Mouse (Mus musculus) layer of hippocampus, adult 11-12 months (tissue): ENCODE measurements around the gene Spryd4.
"Not testable (repeated sequence)": the region's sequence is repeated elsewhere in the genome, so short reads cannot be mapped to it uniquely, and the experiment has no call there.

Experiments used
- DNase-seq: peaks from one replicate; pipeline ENCODE4 v3.0.0; 2022; ENCODE audit warnings: low spot score

The Spryd4 gene

DNA sequence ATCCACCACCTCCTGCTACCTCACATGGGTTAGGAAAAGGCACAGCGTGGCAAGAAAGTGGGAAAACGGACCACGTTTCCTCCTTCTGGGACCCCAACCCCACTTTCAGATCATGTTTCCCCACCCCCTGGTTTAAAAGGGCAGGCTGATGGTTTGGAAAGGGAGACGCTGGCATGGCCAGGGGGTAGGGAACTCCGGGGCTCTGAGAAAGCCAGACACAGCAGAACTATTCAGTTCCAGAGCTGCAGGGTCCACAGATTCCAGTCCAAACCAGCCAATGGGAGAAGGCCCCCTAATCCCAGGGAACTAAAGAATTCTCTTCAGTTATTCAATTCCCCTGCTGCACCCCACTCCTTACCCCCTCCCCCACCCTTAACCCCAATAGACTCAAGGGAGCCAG lies 13.5 kb upstream of the Spryd4 start:
- DNase-seq: no peak

DNA sequence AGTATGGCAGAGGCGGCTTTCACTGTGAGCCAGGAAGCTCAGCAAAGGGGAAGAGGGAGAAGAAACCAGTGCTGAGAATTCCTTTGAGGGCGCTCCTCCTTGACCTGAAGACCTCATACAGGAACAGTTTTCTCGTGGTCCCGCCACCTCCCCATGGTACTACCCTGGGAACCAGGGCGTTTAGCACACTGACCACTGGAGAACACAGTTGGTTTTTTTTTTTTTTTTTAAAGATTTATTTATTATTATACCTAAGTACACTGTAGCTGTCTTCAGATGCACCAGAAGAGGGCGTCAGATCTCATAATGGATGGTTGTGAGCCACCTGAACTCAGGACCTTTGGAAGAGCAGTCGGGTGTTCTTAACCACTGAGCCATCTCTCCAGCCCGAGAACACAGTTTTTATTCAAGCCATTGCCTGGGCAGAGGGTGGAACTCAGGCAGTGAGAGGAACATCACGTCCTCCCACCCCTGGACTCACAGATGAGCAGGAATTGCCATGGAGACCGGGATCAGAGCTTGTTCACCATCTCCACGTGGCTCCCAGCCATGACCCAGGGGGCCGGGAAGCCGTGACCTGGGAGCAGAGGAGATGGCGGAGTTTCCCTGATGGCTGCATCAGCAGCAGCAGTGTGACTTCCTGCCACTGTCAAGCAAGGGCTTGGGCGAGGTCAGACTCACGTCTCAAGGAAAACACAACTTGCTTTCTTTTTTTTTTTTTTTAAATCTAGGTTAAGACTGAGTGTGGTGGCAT lies 10.1 kb upstream of the Spryd4 start:
- DNase-seq: no peak

DNA sequence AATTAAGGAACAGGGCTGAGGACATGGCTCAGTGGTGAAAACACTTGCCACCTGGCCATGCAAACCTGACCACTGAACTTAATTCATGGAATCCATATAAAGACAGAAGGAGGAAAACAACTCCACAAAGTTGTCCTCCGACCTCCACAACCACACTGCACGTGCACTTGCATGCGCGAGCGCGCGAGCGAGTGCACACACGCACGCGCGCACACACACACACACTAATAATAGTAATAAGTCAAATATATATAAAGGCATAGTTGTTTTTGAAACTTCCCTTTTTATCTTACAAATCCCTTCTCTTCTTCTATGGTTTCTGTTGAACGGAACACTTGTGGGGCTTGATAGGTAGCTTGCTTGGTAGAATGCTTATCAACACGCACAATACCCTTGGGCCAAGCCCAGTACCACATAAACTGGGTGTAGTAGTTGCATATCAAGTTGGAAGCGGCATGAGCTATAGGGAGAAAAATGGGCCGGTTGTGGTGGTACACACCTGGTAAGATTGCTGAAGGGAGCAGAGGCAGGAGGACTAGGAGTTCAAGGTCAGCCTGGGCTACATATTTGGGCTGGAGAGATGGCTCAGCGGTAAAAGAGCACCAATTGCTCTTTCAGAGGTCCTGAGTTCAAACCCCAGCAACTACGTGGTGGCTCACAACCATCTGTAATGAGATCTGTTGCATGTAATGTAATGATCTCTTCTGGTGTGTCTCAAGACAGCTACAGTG lies 6.9 kb upstream of the Spryd4 start:
- DNase-seq: no peak

DNA sequence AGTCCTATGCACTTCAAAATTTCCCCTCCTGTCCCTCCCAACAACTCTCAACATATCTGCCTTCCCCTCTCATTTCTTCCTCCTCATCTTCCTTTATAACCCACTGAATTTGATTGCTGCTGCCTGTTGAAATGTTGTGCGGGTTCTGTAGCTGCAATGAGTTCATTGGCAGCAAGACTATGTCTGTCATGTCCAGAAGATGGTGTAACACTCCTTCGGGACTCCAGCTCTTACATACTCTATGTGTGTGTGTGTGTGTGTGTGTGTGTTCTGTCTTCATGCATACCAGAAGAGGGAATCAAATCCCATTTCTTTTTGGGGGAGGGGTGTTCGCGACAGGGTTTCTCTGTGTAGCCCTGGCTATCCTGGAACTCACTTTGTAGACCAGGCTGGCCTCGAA lies 3.4 kb upstream of the Spryd4 start:
- DNase-seq: no peak

DNA sequence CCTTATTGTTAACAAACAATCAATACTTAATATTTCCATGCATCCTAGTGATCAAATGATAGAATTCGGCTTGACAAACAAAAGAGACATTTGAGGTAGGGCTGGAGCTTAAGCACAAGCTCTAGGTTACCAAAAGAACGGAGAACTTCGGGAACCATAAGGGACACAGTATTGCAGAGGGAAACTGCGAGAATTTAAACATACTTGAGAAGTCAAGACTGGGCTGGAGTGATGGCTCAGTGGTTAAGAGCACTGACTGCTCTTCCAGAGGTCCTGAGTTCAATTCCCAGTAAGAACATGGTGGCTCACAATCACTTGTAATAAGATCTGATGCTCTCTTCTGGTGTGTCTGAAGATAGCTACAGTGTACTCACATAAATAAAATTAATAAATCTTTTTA lies 2.5 kb upstream of the Spryd4 start:
- not testable (repeated sequence) for DNase-seq

DNA sequence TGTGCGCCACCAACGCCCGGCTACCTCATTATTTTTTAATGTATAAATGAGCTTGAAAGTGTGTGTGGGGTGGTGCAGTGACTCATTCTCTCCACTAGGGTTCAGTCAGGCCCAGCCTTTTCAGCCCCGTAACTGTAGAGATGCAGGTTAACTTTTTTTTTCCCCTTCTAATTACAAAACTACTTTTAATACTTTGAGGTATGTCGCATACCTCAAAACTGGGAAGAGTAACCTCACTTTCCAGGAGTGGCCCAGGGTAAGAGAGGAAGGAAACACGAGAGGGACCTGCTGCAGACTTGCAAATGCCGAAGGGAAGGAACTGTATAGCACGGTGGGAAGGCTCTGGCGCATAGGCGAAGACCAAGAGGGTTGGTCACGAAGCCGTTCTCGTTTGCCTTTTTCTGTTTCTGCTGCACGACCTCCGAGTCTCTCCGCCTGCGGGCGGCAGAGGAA lies 1.3 kb upstream of the Spryd4 start:
- DNase-seq: peak; percentile 71

DNA sequence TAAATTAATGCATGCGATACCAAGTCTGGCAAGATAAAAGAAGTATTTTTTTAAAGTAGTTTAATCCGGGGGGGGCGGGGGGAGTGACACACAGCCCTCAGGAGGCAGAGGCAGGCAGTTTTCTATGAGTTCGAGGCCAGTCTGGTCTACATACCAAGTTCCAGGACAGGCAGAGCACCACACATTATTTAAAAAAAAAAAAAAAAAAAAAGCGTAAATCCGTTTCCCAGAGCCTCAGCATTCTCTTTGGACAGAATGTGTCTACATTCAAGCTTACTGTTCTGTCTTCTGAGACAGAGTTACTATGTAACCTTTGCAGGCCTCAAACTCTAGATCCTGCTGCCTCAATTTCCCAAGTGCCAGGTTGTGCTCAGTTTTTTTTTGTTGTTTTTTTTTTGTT lies 541 bp upstream of the Spryd4 start:
- no peak for DNase-seq

DNA sequence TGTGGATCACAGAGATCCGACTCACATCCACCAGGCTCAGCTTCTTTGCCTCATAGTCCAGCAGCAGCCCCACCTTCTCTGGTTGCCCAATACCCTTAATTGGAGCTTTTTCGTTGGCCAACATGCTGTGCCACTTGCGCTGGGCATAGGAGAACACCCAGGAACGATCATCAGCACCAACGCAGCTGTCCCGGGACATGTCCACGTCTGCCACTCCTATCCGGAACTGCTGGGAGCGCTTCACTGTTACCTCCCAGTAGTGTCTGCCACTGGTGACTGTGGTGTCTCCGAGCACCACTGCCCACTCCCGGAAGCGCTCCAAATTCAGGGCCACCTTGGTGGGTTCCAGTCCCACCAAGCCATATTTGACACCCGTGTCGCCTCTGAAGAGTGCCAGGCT lies 653 bp downstream of the Spryd4 start:
- no peak for DNase-seq

DNA sequence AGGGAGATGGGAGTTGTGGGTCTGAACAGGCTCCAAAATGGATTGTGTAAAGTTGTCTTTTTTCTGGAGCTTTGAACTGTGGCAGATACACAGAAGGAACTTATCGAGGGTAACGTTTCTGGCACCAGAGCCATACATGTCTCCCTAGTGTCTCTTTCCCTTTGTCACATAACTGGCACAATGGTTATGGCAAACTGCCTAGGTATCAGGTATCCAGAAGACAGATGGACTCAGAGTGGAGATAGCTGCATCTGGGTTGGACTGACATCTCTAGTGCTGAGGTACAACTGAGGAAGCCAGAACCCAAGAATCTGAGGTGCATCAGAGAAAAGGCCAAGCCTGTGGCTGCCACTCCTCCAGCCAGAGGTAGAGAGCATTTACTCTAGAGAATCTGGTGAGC lies 1.5 kb downstream of the Spryd4 start:
- no peak for DNase-seq

DNA sequence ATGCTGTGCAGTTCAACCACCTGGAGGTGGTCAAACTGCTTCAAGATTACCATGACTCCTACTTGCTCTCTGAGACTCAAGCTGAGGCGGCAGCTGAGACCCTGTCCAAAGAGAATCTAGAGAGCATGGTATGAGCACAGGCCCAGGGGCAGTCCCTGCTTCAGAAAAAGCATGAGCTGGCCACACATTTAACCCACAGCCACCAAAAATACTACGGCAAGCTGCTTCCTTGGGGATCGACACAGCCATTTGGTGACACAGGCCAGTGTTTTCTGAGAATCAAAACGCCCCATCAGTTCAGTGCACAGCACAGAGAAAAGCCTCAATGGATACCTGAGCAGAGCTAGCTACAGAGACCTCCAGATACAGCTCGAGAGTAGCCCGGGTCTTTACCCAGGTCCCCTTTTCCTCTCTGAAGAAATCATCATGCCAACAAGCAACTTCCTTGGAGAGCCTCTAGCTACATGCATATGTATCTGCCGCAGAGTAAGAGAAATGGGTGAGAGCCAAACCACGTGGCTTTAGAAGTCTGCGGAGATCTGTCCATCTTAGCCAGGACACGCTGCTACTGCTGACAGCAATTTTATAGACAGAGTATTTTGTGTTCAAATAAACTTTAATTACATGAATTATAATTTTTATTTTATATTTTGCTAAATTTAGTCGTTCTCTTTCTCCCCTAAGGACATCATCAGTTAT lies 2.1 kb downstream of the Spryd4 start:
- no peak for DNase-seq

DNA sequence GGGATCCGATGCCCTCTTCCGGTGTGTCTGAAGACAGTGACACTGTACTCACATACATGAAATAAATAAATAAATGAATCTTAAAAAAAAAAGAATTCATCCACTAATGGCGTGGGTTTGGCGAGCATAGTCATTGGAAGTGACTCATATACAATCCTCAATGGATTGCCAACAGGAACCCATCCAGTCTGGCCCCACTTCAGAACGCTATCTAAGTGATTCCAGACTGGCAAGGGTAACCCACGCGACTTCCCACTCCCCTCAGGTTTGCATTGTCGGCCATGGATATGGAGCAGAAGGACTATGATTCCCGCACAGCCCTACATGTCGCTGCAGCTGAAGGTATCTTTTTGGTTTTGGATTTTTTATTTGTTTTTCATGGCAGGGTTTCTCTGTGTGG lies 3.3 kb downstream of the Spryd4 start:
- peak; percentile 34 for DNase-seq

DNA sequence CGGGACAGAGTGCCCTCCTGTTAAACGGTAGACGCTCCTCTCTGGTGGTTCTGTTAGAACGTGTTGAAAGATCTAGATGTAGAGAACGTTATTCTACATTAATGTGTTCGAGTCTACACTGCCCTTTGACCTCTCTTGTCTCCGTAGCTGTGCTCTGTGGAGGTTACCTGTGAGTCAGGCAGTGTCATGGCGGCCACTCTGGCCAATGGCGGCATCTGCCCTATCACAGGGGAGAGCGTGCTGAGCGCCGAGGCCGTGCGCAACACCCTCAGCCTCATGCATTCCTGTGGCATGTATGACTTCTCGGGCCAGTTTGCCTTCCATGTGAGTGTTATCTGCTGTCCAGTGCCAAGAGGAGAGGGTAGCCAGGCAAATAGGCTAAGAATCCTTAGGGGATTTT lies 6.7 kb downstream of the Spryd4 start:
- no peak for DNase-seq

DNA sequence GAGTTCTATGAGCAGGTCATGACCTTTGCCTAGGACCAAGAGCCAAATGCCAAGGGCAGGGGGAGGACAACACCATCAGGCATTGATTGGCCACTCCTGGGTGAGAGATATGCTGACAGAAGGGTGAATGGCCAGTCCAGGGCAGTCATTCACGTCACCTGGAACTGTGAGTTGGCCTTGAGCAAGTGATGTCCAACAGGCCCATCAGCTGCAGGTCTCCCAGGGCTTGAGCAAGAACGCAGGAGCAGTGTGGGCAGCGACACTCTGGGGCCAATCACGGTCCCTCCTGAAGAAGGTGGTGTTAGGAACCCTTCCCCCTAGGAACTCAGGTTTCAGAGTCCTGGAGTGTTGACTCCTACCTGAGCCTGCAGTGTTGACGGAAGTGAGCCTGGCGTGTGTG lies 9.8 kb downstream of the Spryd4 start:
- DNase-seq: no peak

DNA sequence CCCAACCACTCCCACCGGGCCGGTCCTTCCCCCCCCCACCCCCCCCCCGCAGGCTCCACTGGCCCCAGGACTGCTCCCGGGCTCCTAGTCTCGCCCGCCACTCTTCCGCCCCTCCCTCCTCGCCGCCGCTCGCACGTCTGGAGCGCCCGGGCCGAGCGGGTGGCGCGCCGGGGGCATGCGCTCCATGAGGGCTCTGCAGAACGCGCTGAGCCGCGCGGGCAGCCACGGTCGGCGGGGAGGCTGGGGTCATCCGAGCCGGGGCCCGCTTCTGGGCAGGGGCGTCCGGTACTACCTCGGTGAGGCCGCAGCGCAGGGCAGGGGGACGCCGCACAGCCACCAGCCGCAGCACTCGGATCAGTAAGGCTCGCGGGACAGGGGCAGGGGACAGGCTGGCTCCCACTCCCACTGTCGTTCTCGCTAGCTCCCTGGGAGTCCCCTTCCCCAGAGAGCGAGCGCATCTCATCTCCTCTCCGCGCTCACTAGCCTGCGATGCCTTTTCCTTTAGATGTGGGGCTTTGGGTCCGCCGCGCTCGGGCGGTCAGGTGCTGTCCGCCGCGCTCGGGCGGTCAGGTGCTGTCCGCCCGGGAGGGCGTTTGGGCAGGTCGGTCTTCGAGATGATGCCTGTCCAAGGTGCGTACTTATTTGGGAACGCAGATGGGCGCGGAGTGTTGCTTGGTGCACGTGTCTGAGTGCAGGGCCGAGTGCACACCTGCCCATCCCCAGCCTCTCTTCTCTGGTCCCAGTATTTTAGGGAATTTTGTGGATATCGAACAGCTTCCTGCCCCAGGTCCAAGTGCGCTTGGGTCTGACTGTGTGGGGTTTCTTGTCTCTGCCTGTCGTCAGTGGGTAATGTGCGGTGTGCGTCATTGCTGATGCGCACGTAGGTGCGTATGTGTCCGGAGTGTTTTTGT lies 16.8 kb downstream of the Spryd4 start:
- peak; percentile 52 for DNase-seq

DNA sequence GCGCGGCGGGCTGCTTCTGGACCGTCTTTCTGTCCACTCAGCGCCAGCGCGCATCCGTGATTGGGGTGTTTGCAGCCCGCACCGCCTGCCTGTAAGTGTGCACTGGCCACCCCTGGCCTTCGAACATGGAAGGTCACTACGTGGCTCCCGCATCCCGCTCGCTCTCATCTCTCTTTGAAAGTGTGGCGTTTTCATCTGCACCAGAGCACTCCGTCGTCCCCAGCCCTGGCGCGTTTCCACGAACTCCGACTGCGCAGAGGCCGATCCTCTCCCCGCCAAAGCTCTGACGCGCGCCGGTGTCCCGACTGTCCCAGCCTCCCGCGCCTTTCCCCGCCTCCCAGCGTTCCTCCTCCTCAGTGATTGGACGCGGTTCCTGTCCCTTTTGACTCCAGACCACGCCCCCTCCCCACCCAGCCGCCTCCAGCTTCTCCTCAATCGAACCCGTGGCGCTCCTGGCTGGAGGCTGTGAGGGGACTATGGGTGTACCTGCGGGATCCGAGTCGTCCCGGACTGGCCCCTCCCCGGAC lies 17.5 kb downstream of the Spryd4 start, which contains the start of gene Gls2:
Gene Gls2 (plus strand): TSS at position 434 of the 527 bp plus-strand sequence.
- peak; percentile 99 for DNase-seq

DNA sequence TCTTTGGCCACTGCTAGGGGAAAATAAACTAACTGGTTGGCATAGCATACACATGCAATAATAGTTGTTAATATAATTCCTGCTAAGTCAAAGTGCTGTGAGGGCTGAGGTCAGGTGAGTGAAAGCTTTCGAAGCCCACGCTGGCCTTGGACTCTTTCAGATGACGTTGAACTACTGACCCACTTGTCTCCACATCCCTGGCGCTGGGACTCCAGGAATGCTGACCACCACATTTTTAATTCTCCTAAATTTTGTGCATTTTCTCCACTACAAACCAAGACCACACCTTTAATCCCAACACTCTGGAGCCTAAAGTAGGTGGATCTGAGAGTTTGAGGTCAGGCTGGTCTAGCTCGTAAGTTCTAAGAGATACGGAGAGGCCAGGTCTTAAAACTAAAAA lies 18.5 kb downstream of the Spryd4 start:
- no peak for DNase-seq

DNA sequence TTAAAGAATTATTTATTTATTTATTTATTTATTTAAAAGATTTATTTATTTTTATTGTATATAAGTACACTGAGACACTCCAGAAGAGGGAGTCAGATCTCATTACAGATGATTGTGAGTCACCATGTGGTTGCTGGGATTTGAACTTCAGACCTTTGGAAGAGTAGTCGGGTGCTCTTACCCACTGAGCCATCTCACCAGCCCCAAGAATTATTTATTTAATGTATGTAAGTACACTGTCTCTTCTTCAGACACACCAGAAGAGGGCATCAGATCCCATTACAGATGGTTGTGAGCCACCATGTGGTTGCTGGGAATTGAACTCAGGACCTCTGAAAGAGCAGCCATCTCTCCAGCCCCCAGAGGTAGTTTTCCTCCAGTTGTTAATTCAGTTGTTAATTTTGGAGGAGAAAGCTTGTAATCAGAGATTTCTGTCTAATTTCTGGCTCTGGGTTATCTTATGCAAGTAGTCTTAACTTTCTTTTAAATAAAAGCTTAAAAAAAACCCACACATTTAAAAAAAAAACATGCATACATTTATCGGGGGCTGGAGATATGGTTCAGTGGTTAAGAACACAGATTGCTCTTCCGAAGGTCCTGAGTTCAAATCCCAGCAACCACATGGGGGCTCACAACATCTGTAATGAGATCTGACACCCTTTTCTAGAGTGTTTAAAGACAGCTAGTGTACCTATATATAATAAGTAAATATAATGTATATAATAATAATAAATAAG lies 19.4 kb downstream of the Spryd4 start:
- DNase-seq: not testable (repeated sequence)

DNA sequence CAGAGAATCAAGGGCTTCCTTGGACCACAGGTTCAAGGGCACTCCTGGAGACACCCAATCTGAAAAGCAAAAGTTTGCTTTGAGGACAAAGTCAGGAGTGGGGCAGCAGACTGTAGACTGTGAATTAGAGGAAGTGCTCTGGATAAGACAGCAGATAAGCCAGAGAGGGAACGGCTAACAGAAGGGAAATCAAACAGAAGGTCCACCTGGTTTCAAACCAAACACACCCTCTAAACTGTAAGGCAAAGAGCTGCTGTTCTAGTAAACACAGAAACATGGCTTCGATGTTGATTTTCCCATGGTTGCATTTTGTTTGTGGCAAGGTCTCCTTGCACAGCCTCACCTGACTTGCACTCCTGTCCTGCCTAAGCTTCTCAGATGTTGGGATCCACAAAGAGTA lies 20.1 kb downstream of the Spryd4 start:
- no peak for DNase-seq

DNA sequence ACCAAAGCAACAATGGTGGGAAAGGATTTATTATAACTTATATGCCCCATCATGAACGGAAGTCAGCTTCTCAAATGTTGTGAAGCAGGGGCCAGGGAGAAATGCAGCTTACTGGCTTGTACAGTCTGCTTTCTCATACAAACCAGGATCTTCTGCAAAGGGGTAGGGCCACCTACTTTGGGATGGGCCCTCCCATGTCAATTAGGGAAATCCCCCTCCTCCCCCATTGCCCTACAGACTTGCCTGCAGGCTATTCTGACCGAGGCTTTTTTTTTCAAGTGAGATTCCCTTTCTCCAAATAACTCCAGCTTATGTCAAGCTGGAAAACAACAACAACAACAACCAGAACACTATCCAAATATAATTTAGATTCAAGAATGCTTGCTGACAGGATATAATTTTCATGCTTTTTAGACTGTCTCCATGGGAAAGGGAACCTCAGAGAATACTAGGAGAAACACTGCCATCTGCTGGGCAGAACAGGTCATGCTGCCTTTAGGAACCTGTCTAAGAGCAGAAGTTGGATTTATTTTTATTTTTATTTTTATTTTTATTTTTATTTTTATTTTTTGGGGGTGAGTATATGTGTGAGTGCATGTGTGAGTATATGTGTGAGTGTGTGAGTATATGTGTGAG lies 23.2 kb downstream of the Spryd4 start:
- DNase-seq: peak; percentile 87

DNA sequence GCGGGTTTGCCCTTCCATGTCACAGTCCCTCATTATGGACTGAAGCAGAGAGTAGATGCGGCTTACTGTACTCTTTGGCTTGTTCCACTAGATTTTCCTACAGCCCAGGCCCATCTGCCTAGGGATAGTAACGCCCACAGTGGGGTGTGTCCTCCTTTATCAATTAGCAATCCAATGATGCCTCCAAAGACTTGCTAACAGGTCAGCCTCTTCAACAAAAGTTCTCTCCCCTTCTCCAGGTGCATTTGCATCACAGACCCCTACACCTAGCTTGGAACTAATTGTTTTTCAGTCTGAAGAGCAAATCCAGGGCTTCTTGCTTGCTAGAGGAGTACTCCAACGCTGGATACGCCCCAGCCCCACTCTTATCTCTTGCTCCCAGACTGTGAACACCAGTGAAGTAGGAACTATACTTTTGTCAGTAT lies 24.4 kb downstream of the Spryd4 start:
- no peak for DNase-seq
